Mouse (Mus musculus): ENCODE measurements around the gene Aox3.

- TF ChIP-seq CTCF (IDR thresholded peaks at IDR 0.05; ENCODE audit: low read depth, low read length) (no peak), POLR2A (IDR thresholded peaks at IDR 0.05; ENCODE audit: insufficient read depth, low read length) (no peak), EP300 (IDR thresholded peaks at IDR 0.05; ENCODE audit: insufficient read depth, low read depth, low read length) (no peak)
These were observed 34.5 kb upstream of the Aox3 start for GRCm38 (mm10) chr1:58078390-58078789.

Measured in ES-Bruce4 (cell line).